Mouse (Mus musculus) macrophage (primary cell): Measurements from ENCODE around the gene Fcor. TPM values are rescaled to one million over a fixed set of nuclear protein-coding genes. Genes with fewer than 3 reads are reported as not detected.

ENCODE experiments used
- H3K27ac ChIP-seq: fragments of 350-480 bp; formaldehyde crosslinking; 2 replicates; pipeline ENCODE4 v1.9.0; 2021
- H3K36me3 ChIP-seq: fragments of 350-480 bp; formaldehyde crosslinking; 2 replicates; pipeline ENCODE4 v1.9.0; 2021; ENCODE audit errors: inconsistent target
- H3K4me3 ChIP-seq: fragments of 350-480 bp; formaldehyde crosslinking; 2 replicates; pipeline ENCODE4 v1.9.0; 2021; ENCODE audit errors: inconsistent target
- H3K79me2 ChIP-seq: fragments of 350-480 bp; formaldehyde crosslinking; 2 replicates; pipeline ENCODE4 v1.9.0; 2021; ENCODE audit errors: inconsistent target
- WGBS: methylation state at CpG from one replicate; pipeline ENCODE4 v1.1.7; 2026; ENCODE audit warnings: inconsistent platforms; ENCODE audit not compliant: missing documents; 5-methylcytosine and 5-hydroxymethylcytosine counted together
- polyA plus RNA-seq: library from polyadenylated mRNA; stranded (reverse); fragments of 250-400 nt; gene quantifications from 3 replicates; pipeline ENCODE4 v1.2.4, GENCODE M21; 2018; ENCODE audit warnings: inconsistent platforms

Fcor gene
- polyA plus RNA-seq, 1 experiment from 2014 or later, result 1.5 TPM

DNA sequence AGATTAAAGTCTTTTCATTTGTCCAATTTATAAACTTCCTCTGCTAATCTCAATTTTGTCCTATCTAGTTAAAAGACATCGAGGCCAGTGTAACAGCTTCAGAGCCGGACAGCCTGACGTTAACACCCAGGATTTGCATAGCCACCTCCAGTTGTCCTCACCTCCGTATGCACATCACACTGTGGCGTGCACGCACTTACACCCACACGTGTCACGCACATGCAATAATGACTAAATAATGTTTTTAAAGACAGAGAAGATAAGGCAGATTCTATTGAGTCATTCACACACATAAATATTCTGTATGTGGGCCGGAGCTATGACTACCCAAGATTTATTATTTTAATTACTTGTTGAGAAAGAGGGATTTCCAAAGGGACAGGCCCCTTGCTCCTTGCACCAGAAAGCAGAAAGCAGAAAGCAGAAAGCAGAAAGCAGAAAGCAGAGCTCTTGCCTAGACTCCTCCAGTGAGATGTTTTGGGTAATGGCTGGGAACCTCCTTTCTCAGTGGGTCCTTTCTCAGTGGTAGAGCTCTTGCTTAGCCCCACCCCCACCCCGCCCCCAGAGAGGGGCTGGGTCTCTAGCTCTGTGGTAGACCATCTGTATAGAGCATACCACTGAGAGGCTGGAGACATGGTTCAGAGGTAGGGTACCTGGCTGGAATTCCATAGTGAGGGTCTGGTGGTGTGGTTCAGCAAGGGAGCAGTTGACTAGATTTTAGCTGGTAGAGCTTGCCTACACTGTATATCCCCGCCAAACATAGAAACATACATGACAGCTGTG, 17.2 kb downstream of the Fcor start:
- Histone ChIP-seq H3K4me3 (no peak overlapping the region), H3K79me2 (no peaks in the 10 kb centered on the region), H3K27ac (no peak overlapping the region), H3K36me3 (no peaks in the 10 kb centered on the region)
- WGBS, result 91% methylated on average over 11 of the region's 11 CpGs

DNA sequence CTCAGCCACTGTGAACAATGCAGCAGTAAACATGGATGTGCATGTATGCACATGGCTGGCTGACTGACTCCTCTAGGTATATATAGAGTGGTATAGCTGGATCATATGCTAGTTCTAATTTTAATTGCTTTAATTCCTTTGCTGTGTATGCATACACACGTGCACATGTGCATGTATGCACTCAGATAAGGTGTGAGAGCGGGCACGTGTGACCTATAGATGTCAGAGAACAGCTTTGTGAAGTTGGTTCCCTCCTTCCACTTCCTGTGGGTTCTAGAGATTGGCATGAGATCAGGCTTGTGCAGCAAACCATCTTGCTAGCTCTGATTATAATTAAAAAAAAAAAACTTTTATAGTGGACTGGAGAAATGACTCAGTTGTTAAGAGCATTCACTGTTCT, 19.3 kb downstream of the Fcor start:
- no peaks in the 10 kb centered on the region for H3K79me2 ChIP-seq
- no peak overlapping the region for H3K27ac ChIP-seq
- WGBS, result 45% methylated on average over 3 of the region's 3 CpGs
- no peak overlapping the region for H3K4me3 ChIP-seq
- H3K36me3 ChIP-seq, result no peaks in the 10 kb centered on the region

DNA sequence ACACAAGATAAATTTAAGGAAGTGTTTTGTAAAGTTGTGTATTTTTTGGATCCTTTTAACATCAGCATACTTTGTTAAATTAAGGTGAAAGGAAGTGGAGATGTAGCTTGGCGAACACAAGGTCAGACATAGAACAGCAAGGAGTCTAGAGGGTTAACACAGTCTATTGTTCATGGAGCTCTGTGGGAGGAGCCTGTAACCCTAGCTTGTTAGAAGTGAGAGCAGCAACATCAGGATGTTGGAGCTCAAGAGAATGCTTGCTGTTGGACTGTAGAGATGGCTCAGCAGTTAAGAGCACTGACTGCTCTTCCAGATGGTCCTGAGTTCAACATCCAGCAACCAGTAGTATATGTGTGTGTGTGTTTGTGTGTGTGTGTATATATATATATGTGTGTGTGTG, 23.2 kb downstream of the Fcor start:
- no peaks in the 10 kb centered on the region for H3K79me2 ChIP-seq
- H3K27ac ChIP-seq, result peak overlapping the region; percentile 86
- no peaks in the 10 kb centered on the region for H3K36me3 ChIP-seq
- 22% methylated on average over 1 of the region's 1 CpGs for WGBS
- H3K4me3 ChIP-seq, result peak overlapping the region; percentile 4; the same call in 1 of the 2 replicates

DNA sequence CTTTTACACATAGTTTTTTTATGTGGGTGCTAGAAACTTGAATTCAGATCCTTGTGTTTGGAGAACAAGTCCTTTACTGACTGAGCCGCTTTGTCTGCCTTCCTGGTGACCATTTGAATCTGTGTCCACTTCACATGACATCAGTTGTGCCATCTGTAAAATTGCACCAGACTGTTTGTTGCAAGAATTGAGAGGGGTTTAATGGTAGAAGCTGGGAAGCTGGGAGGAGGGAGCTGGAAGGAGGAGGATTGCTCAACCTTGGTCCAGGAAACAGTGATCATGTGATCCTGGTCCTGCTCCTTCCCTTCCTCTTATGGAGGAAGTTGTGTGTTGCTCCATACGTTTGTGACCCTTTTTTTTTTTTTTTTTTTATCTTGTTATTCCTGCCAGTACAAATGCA, 23.9 kb downstream of the Fcor start:
- 6% methylated on average over 2 of the region's 2 CpGs for WGBS

DNA sequence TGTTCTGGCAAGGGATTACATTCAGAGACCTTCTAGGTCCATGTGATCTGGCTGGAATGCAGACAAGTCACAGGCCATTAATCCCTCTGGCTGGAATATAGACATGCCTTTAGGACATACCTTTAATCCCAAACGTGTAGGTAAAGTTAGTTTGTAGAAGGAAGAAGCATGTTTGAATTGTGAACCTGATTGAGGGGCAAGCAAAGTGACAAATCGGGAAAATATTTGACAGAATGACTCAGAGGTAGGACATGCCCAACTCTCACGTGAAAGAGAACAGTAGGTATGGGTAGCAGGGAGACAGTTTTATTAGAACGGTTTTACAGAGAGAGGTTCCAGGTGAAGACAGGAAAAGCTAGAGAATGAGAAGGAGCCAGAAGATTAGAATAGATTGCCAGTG, 24.6 kb downstream of the Fcor start:
- 80% methylated on average over 4 of the region's 4 CpGs for WGBS
- Histone ChIP-seq H3K27ac (peak overlapping the region; percentile 86), H3K79me2 (no peaks in the 10 kb centered on the region), H3K4me3 (no peak overlapping the region), H3K36me3 (peaks cover 11% of the 10 kb centered on the region; the same call in 1 of the 2 replicates)

More for the DNA sequence above, 23.9 kb downstream of the Fcor start:
- Histone ChIP-seq H3K4me3 (no peak overlapping the region; the same call in 1 of the 2 replicates), H3K79me2 (no peaks in the 10 kb centered on the region), H3K36me3 (peaks cover 6% of the 10 kb centered on the region; the same call in 1 of the 2 replicates), H3K27ac (peak overlapping the region; percentile 86)

DNA sequence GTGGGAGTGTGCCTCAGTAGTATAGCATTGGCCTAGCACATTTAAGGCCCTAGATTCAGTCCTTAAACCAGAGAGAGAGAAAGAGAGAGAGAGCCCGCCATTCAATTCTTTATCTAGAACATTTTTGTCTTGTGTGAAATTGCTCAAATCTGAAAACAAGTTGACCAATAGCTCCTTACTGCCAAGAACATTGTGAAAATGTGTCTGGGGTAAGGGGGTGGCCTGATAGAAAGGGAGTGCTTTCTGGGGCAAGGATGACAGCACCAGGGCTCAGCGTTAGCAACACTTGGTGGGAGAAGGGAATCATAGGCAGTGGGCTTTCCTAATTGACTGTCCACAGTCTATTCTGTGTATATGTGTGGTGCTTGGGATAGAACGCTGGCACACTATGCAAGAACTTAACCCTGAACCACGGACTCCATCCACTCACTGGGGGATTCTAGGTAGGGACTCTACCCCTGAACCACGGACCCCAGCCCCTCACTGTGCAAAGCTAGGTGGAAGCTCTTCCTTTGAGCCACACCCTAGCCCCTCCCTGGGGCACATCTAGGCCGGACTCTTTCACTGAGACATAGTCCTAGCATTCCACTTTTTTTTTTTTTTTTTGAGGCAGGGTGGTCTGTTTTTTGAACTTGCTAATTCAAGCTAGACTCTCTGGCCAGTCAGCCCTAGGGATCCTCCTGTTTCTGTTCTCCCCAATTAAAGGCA, 25.2 kb downstream of the Fcor start:
- WGBS, result 90% methylated on average over 6 of the region's 6 CpGs
- Histone ChIP-seq H3K79me2 (no peaks in the 10 kb centered on the region), H3K27ac (peak overlapping the region; percentile 25; the same call in 1 of the 2 replicates), H3K36me3 (peaks cover 15% of the 10 kb centered on the region; the same call in 1 of the 2 replicates), H3K4me3 (no peak overlapping the region)

DNA sequence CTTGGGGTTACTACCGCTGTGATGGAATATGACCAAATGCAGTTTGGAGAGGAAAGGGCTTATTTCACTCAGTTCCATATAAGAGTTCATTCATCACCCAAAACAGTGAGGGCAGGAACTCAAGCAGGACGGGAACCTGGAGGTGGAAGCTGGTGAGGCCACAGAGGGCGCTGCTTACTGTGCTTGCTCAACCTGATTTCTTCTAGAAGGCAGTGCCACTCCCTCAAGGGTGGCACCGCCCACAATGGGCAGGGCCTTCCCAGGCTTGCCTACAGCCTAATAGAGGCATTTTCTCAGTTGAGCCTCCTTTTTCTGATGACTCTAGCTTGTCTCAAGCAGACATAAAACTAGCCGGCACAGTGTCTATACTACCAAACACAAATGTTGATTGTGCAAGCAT, 26.4 kb downstream of the Fcor start:
- WGBS, result 14% methylated on average over 5 of the region's 5 CpGs

DNA sequence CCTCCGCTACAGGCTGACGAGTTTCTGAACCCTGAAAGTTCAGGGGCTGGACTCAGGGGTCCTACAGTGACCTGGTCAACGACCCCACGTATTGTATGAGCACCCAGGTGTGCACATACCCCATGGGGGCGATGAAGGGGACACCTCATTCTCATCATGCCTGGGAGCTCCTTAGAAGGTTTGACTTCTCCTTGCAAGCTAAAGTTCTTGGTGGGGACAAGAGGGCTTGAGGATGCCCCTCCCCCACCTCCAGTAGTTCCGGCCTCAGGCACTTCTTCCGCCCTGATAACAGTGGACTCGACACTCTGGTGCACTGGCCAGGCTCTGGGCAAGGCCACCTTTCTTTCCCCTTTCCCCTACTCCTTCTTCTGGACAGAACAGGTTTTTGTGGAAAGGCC, 40.7 kb downstream of the Fcor start:
- WGBS, result 0% methylated on average over 8 of the region's 8 CpGs
- H3K36me3 ChIP-seq, result peaks cover 37% of the 10 kb centered on the region
- H3K4me3 ChIP-seq, result peak overlapping the region; percentile 100
- H3K27ac ChIP-seq, result peak overlapping the region; percentile 83
- peaks cover 37% of the 10 kb centered on the region for H3K79me2 ChIP-seq

More for the DNA sequence above, 26.4 kb downstream of the Fcor start:
- Histone ChIP-seq H3K79me2 (no peaks in the 10 kb centered on the region), H3K36me3 (peaks cover 27% of the 10 kb centered on the region), H3K27ac (peak overlapping the region; percentile 25; the same call in 1 of the 2 replicates), H3K4me3 (no peak overlapping the region)

DNA sequence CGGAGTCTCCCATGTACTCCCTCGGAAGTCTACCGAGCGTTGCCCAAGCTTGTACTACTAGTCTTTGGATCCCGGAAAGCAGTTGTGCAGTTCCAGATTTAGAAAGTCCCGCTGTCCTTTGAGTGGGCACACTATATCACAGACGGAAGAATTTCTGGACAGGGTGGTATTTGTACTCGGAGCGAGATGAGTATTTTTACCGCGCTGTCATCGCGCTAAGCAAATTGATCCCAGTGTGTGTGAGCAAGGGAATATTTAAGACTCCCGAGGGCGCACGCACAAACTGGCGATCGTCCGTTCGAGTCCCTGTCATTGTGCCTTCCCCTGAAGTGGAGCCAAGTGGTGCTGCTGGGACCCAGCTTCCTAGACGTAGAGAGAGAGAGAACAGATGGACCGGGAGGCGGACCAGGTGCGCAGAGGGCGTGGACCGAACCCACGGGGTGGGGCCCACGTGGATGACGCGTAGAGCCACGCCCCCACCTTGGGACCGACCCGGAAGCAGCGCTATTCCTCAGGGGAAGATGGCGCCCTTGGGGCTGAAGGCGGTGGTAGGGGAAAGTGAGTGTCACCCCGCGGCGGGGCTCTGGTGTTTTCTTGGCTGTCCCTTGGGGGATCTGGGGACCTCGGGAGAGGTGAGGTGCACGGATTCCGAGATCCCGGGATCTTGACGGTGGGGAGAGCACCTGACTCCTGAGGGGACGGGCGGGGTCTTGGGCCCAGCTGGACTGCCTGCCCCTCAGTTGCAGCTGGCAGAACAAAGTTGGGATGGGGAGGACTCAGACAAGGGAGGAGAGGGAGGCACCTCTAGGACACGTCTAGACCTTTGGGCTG, 41.3 kb downstream of the Fcor start, which contains the start of gene Stxbp2:
Gene Stxbp2 (plus strand): TSS at position 309 of the 831 bp plus-strand sequence.
- Histone ChIP-seq H3K36me3 (peaks cover 31% of the 10 kb centered on the region), H3K4me3 (peak within 1 kb of the TSS; percentile 100), H3K27ac (peak within 1 kb of the TSS; percentile 83), H3K79me2 (peaks cover 37% of the 10 kb centered on the region)
- 4% methylated on average over 43 of the region's 47 CpGs for WGBS

DNA sequence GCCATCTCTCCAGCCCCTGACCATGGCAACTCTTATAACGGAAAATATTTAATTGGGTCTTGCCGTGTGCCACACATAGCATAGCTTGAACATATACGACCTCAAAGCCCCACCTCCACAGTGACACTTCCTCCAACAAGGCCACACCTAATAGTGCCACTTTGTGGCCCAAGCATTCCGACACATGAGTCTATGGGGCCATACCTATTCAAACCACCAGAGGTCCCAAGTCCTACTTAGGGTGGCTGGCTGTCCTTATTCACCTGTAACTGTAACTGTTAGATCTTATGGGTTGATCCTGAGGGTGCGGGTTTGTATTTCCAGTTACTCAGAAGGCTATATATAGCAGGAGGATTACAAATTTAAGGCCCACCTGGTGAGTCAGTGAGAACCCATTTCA, 44.1 kb downstream of the Fcor start:
- WGBS, result 80% methylated on average over 5 of the region's 5 CpGs
- Histone ChIP-seq H3K4me3 (no peak overlapping the region), H3K27ac (no peak overlapping the region), H3K36me3 (peaks cover 10% of the 10 kb centered on the region), H3K79me2 (peaks cover 24% of the 10 kb centered on the region)

DNA sequence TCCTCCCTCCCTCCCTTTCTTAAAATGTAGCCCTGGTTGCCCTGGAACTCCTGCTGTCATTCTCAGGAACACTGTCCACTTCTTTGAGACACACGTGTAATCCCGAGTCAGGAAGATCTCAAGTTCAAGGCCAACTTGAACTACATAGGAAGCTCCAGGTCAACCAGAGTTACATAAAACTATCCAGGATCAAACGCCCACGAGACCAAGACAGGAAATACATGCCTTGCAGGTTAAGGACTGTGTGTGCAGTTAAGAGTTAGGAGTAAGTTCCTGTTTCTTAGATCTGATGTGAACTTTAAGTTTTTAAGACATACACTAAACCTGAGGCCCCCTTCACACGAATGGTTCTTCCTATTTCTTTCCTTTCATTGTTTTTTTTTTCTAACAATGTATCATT, 45.2 kb downstream of the Fcor start:
- Histone ChIP-seq H3K36me3 (0 out of 2 replicates have a peak, but pooled peaks cover 8% of the 10 kb centered on the region), H3K79me2 (peaks cover 18% of the 10 kb centered on the region), H3K4me3 (no peak overlapping the region), H3K27ac (no peak overlapping the region)
- 15% methylated on average over 5 of the region's 5 CpGs for WGBS

DNA sequence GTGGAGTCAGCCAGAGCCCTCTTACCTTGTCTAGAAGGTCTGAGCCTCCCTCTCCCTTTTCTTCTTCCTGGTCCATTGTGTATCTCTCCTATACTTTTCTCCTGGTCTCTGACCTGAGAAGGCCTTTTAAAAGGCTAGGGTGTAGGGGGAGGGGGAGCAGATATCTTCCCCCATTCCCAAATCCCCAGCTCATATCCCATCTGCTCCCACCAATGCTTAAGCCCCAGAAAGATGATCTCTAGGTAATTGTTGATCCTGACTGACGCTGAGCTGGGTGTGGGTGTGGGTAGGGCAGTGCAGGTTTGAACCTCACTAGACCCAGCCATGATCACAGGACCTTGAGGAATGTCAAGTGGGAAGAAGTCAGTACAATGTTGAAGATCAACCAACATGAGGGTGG, 46.7 kb downstream of the Fcor start, which contains the start of gene Pcp2:
Gene Pcp2 (minus strand): TSS at position 101 of the 400 bp plus-strand sequence.
- 100% methylated on average over 1 of the region's 1 CpGs for WGBS
- H3K36me3 ChIP-seq, result 0 out of 2 replicates have a peak, but pooled peaks cover 8% of the 10 kb centered on the region
- H3K4me3 ChIP-seq, result no peak within 1 kb of the TSS
- H3K79me2 ChIP-seq, result peaks cover 17% of the 10 kb centered on the region
- H3K27ac ChIP-seq, result no peak within 1 kb of the TSS

DNA sequence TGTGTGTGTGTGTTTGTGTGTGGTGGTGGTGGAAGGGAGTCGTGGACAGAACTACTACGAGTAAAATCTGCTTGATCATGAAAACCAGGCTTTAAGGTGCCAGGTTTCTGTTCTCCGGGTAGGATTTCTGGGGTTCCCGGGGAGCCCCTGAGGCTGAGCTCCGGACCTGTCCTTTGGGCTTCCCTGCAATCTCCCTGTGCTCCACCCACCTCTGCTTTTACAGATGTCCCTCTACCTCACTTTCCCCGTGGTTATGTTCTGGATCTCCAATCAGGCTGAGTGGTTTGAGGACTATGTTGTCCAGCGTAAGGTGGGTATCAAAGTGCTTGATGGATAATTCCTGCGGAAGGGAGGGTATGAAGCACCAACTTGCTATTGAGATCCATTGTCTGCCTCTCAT, 50.0 kb downstream of the Fcor start:
- no peak overlapping the region for H3K27ac ChIP-seq
- H3K79me2 ChIP-seq, result peaks cover 44% of the 10 kb centered on the region
- peak overlapping the region; percentile 99 for H3K4me3 ChIP-seq
- peaks cover 24% of the 10 kb centered on the region for H3K36me3 ChIP-seq
- WGBS, result 74% methylated on average over 4 of the region's 8 CpGs
